Mouse (Mus musculus) limb, embryonic 10.5 days (tissue): Measurements from ENCODE around the gene 4933411K16Rik. TPM values are rescaled to one million over a fixed set of nuclear protein-coding genes. Genes with fewer than 3 reads are reported as not detected.
"Not testable (repeated sequence)": the region's sequence is repeated elsewhere in the genome, so short reads cannot be mapped to it uniquely, and the experiment has no call there.

Source experiments
- DNase-seq: peaks from one replicate; pipeline ENCODE4 v3.0.0-alpha.2; 2017; ENCODE audit warnings: low spot score
- H3K27ac ChIP-seq: fragments of 300-500 bp; sonication (generic); 2 replicates; pipeline ENCODE4 v1.5.1; 2016; ENCODE audit warnings: mild to moderate bottlenecking
- H3K27me3 ChIP-seq: fragments of 300-500 bp; sonication (generic); 2 replicates; pipeline ENCODE4 v1.6.1; 2016; ENCODE audit warnings: low read depth, mild to moderate bottlenecking; ENCODE audit not compliant: poor library complexity, severe bottlenecking
- H3K36me3 ChIP-seq: fragments of 300-500 bp; sonication (generic); 2 replicates; pipeline ENCODE4 v1.6.1; 2016; ENCODE audit warnings: mild to moderate bottlenecking, moderate library complexity
- H3K4me1 ChIP-seq: fragments of 300-500 bp; sonication (generic); 2 replicates; pipeline ENCODE4 v1.6.1; 2016
- H3K4me3 ChIP-seq: fragments of 300-500 bp; sonication (generic); 2 replicates; pipeline ENCODE4 v1.5.1; 2016; ENCODE audit warnings: mild to moderate bottlenecking, moderate library complexity
- H3K9me3 ChIP-seq: fragments of 300-500 bp; sonication (generic); replicated peaks from 2 replicates; pipeline ENCODE4 v1.6.1; 2016; ENCODE audit warnings: mild to moderate bottlenecking
- WGBS: fragments of 180-500 bp; shearing (Covaris S2); methylation state at CpG from one replicate; pipeline ENCODE4 v1.1.7; 2016; 5-methylcytosine and 5-hydroxymethylcytosine counted together
- polyA plus RNA-seq: library from polyadenylated mRNA; unstranded; fragments of >200 nt; fragmentation: Nextera tagmentation; extraction: Ambion mirVana; gene quantifications from 2 replicates; pipeline ENCODE4 v1.2.1, GENCODE M21; 2016

The 4933411K16Rik gene
- polyA plus RNA-seq, 1 experiment from 2014 or later, result 0.24 TPM

DNA sequence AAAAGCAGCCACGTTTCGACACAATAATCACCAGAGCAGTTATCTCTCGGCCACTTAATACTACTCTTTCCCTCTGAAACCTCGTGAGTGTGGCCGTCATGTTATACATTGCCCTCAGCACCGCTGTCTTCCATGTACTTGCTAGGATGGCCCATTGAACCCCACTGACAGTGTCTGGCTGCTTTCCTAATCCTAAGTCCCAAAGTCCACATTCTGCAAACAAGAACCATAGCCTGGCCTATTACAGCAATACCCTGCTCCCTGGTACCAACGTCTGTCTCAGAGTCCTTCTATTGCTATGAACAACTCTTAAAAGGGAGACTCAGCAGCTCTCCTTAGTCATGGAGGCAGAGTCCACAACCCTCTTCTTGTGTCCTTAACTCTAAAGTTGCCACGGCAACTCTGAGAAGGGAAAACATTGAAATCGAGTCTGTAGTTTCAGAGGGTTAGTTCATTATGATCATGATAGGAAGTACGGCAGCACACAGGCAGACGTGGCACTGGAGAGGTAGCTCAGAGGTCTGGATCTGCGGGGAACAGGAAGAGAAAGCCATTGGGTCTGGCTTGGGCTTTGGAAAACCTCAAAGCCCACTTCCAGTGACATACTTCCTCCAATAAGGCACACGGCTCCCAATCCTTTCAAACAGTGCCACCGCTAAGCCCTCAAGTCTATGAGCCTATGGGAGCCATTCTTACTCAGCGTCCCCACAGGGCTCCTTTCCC is 20.0 kb downstream of the 4933411K16Rik start:
- Histone ChIP-seq H3K4me3 (no peak overlapping the region), H3K27me3 (no peaks in the 10 kb centered on the region), H3K36me3 (peaks cover 30% of the 10 kb centered on the region), H3K9me3 (no peaks in the 10 kb centered on the region), H3K4me1 (no peaks in the 10 kb centered on the region; the same call in none of the 2 replicates), H3K27ac (no peak overlapping the region)
- no peak for DNase-seq
- WGBS, result 87% methylated on average over 15 of the region's 15 CpGs

- no peaks in the 10 kb centered on the region; the same call in none of the 2 replicates for H3K4me1 ChIP-seq
- 85% methylated on average over 7 of the region's 7 CpGs for WGBS
- H3K27me3 ChIP-seq, result no peaks in the 10 kb centered on the region
- no peak for DNase-seq
- H3K4me3 ChIP-seq, result no peak overlapping the region
- H3K36me3 ChIP-seq, result peaks cover 34% of the 10 kb centered on the region
- H3K27ac ChIP-seq, result no peak overlapping the region
- H3K9me3 ChIP-seq, result no peaks in the 10 kb centered on the region
These were observed 20.8 kb downstream of the 4933411K16Rik start for GRCm38 (mm10) chr19:42072802-42073201.

DNA sequence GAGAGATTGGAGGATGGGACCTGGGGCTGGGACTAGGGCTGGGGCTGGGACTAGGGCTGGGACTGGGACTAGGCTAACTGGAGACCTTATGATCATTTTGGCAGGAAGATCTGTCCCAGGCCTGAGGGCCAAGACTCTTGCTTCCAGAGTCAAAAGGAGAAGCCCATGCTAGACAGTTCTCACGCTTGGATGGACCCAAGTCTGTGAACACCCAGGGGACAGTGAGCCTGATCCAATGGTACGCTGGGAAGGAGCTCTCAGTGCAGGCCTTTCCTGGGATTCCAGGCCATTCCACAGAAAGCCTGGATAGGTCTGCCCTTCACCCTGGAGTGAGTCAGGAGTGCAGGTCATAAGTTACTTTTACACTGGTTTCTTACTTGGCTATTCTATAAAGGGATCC is 23.0 kb downstream of the 4933411K16Rik start:
- no peak for DNase-seq

GRCm38 (mm10) chr19:42075992-42076391 is 23.9 kb downstream of the 4933411K16Rik start:
- Histone ChIP-seq H3K27ac (no peak overlapping the region), H3K4me1 (no peaks in the 10 kb centered on the region; the same call in 1 of the 2 replicates), H3K36me3 (peaks cover 39% of the 10 kb centered on the region), H3K9me3 (no peaks in the 10 kb centered on the region), H3K27me3 (no peaks in the 10 kb centered on the region), H3K4me3 (no peak overlapping the region)
- DNase-seq, result no peak
- 92% methylated on average over 16 of the region's 16 CpGs for WGBS

More for the DNA sequence above, 23.0 kb downstream of the 4933411K16Rik start:
- WGBS, result 82% methylated on average over 2 of the region's 2 CpGs
- no peaks in the 10 kb centered on the region for H3K27me3 ChIP-seq
- H3K27ac ChIP-seq, result no peak overlapping the region
- no peak overlapping the region for H3K4me3 ChIP-seq
- H3K36me3 ChIP-seq, result peaks cover 41% of the 10 kb centered on the region
- no peaks in the 10 kb centered on the region; the same call in 1 of the 2 replicates for H3K4me1 ChIP-seq
- H3K9me3 ChIP-seq, result no peaks in the 10 kb centered on the region

- Histone ChIP-seq H3K36me3 (peaks cover 39% of the 10 kb centered on the region), H3K9me3 (no peaks in the 10 kb centered on the region), H3K4me1 (no peaks in the 10 kb centered on the region; the same call in 1 of the 2 replicates), H3K4me3 (no peak overlapping the region), H3K27ac (no peak overlapping the region), H3K27me3 (no peaks in the 10 kb centered on the region)
- 98% methylated on average over 8 of the region's 8 CpGs for WGBS
- no peak for DNase-seq
These were observed 26.5 kb downstream of the 4933411K16Rik start for GRCm38 (mm10) chr19:42078566-42078965.

GRCm38 (mm10) chr19:42079006-42079405 is 27.0 kb downstream of the 4933411K16Rik start:
- H3K27me3 ChIP-seq, result no peaks in the 10 kb centered on the region
- H3K36me3 ChIP-seq, result peaks cover 38% of the 10 kb centered on the region
- H3K4me1 ChIP-seq, result no peaks in the 10 kb centered on the region; the same call in 1 of the 2 replicates
- H3K9me3 ChIP-seq, result no peaks in the 10 kb centered on the region
- H3K4me3 ChIP-seq, result no peak overlapping the region
- no peak overlapping the region for H3K27ac ChIP-seq
- WGBS, result 97% methylated on average over 12 of the region's 12 CpGs
- DNase-seq, result no peak

GRCm38 (mm10) chr19:42079950-42080349 is 27.9 kb downstream of the 4933411K16Rik start:
- WGBS, result 84% methylated on average over 5 of the region's 5 CpGs
- no peak for DNase-seq
- no peaks in the 10 kb centered on the region for H3K9me3 ChIP-seq
- no peak overlapping the region for H3K4me3 ChIP-seq
- H3K27ac ChIP-seq, result no peak overlapping the region
- peaks cover 31% of the 10 kb centered on the region for H3K36me3 ChIP-seq
- H3K4me1 ChIP-seq, result no peaks in the 10 kb centered on the region
- H3K27me3 ChIP-seq, result no peaks in the 10 kb centered on the region

DNA sequence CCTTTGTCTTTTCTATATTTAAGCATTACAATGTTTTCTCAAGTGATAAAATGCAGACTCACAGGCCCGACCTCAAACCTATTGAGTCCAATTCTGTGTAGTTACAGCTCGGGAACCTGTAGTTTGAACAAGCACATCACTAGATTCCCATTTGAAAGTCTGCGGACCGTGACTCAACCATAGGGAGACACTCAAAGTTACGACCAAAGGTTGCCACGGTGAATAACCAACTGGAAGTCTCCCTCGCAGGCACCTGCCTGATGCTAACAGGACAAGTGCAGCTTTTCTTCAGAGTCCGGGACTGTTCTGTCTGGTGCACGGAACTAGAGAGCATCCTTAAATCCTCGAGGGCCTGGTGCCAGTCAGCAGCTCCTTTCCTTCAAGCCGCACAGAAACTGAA is 28.4 kb downstream of the 4933411K16Rik start:
- Histone ChIP-seq H3K4me3 (no peak overlapping the region), H3K4me1 (peaks cover under 1% of the 10 kb centered on the region), H3K36me3 (peaks cover 25% of the 10 kb centered on the region), H3K9me3 (no peaks in the 10 kb centered on the region), H3K27me3 (no peaks in the 10 kb centered on the region), H3K27ac (no peak overlapping the region)
- DNase-seq, result no peak
- 88% methylated on average over 11 of the region's 11 CpGs for WGBS

DNA sequence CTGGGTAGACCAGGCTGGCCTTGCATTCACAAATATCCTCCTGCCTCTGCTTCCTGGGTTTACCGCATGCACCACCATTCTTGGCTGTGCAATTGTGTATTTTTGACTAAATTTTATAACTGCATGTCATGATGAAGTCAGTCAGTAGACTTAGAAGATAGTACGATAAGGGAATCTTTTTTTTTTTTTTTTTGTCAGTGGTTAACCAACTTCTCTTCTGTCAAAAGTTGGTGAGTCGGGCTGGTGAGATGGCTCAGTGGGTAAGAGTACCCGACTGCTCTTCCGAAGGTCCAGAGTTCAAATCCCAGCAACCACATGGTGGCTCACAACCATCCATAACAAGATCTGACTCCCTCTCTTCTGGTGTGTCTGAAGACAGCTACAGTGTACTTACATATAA is 29.6 kb downstream of the 4933411K16Rik start:
- DNase-seq, H3K9me3 ChIP-seq, H3K27ac ChIP-seq, H3K4me3 ChIP-seq, H3K27me3 ChIP-seq: not testable (repeated sequence)
- Histone ChIP-seq H3K36me3 (peaks cover 14% of the 10 kb centered on the region), H3K4me1 (peaks cover 10% of the 10 kb centered on the region)
- 93% methylated on average over 5 of the region's 5 CpGs for WGBS

GRCm38 (mm10) chr19:42085690-42086089 is 33.6 kb downstream of the 4933411K16Rik start:
- peak overlapping the region; percentile 89 for H3K27ac ChIP-seq
- H3K27me3 ChIP-seq, result no peaks in the 10 kb centered on the region
- no peak for DNase-seq
- H3K4me3 ChIP-seq, result peak overlapping the region; percentile 75
- WGBS, result 9% methylated on average over 10 of the region's 10 CpGs
- no peaks in the 10 kb centered on the region for H3K9me3 ChIP-seq
- H3K4me1 ChIP-seq, result peaks cover 20% of the 10 kb centered on the region
- no peaks in the 10 kb centered on the region for H3K36me3 ChIP-seq

DNA sequence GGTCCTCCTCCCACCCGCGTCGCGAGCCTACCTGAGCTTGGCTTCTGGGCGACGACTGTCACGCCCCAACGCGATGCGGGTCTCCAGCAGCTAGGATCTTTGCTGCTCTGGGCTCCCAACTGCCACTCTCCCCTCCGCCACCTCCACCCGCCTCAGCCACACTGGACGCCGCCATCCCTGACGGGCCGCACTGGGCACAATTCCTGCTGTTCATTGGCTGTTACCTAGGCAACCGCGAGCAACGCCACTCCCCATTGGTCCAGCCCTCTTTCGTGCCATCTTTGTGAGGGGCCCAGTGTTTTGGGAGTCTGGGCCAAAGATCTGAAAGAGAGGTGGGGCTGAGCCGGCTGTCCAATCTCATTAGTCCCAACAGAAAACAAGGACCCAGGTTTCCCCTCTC is 34.1 kb downstream of the 4933411K16Rik start, which contains the start of gene Morn4:
Gene Morn4 (minus strand): TSS at position 192 of the 400 bp plus-strand sequence.
- peak within 1 kb of the TSS; percentile 89 for H3K27ac ChIP-seq
- DNase-seq, result peak; percentile 96
- WGBS, result 0% methylated on average over 21 of the region's 21 CpGs
- no peaks in the 10 kb centered on the region for H3K27me3 ChIP-seq
- H3K4me3 ChIP-seq, result peak within 1 kb of the TSS; percentile 75
- H3K9me3 ChIP-seq, result no peaks in the 10 kb centered on the region
- peaks cover 24% of the 10 kb centered on the region for H3K4me1 ChIP-seq
- H3K36me3 ChIP-seq, result no peaks in the 10 kb centered on the region

- H3K27me3 ChIP-seq, result no peaks in the 10 kb centered on the region
- no peaks in the 10 kb centered on the region for H3K9me3 ChIP-seq
- H3K4me3 ChIP-seq, result peak overlapping the region; percentile 94
- H3K27ac ChIP-seq, result peak overlapping the region; percentile 89
- WGBS, result 27% methylated on average over 14 of the region's 14 CpGs
- H3K36me3 ChIP-seq, result peaks cover 11% of the 10 kb centered on the region
- H3K4me1 ChIP-seq, result peaks cover 33% of the 10 kb centered on the region
- peak; percentile 63 for DNase-seq
These were observed 37.2 kb downstream of the 4933411K16Rik start for GRCm38 (mm10) chr19:42089103-42089747.
